Mouse (Mus musculus): ENCODE data around the gene Atp6v0c. TPM values are rescaled to one million over a fixed set of nuclear protein-coding genes. Genes with fewer than 3 reads are reported as not detected.

Atp6v0c gene
- polyA plus RNA-seq, 2 experiments: 236 to 326 TPM

- H3K9me3 ChIP-seq (ENCODE audit: control insufficient read depth, low read length): no peaks in the 10 kb centered on the region
- under 1% methylated on average over 64 of the region's 65 CpGs for WGBS (ENCODE audit: insufficient replicate concordance)
- TF ChIP-seq CTCF (IDR thresholded peaks at IDR 0.05; ENCODE audit: low read depth) (no peak), EP300 (IDR thresholded peaks at IDR 0.05; ENCODE audit: low read depth) (no peak)
Measured at GRCm38 (mm10) chr17:24205284-24205888, 35.9 kb upstream of the Atp6v0c start, which contains the start of gene Tbc1d24. TSS of gene Tbc1d24 (minus strand) at chr17:24205562.

GRCm38 (mm10) chr17:24204846-24205245, 35.3 kb upstream of the Atp6v0c start:
- peaks cover 81 to 82% of the 10 kb centered on the region in 2 experiments for H3K4me1 ChIP-seq (replicated peaks; ENCODE audit: control insufficient read depth in 2 of 2, insufficient read depth in 2 of 2, low read length in 1 of 2)
- peak overlapping the region; percentile 83 for H3K9ac ChIP-seq (replicated peaks)
- peak overlapping the region; percentile 67 to 70 for H3K4me3 ChIP-seq (ENCODE audit: insufficient read depth in 1 of 2, low read depth in 2 of 2, low read length in 2 of 2)
- 4% methylated on average over 7 of the region's 7 CpGs for WGBS (ENCODE audit: insufficient replicate concordance)
- no peaks in the 10 kb centered on the region for H3K27me3 ChIP-seq (ENCODE audit: control insufficient read depth, insufficient read depth, low read length)
- H3K27ac ChIP-seq: peak overlapping the region; percentile 92
- H3K4me2 ChIP-seq (ENCODE audit: low read depth): peak overlapping the region; percentile 97
- no peak for TF ChIP-seq EP300 (IDR thresholded peaks at IDR 0.05; ENCODE audit: low read depth)
- TF ChIP-seq CTCF (IDR thresholded peaks at IDR 0.05; ENCODE audit: low read depth): no peak
- no peaks in the 10 kb centered on the region for H3K9me3 ChIP-seq (ENCODE audit: control insufficient read depth, low read length)
- no peak for DNase-seq (ENCODE audit: low read depth in 3 of 3, low spot score in 3 of 3)
- H3K36me3 ChIP-seq (replicated peaks; ENCODE audit: control insufficient read depth, insufficient read depth, low read depth): no peaks in the 10 kb centered on the region; the same call in 1 of the 2 replicates
- no peak for ATAC-seq (ENCODE audit: insufficient read depth)

More at GRCm38 (mm10) chr17:24205284-24205888, 35.9 kb upstream of the Atp6v0c start, which contains the start of gene Tbc1d24:
- Histone ChIP-seq H3K36me3 (replicated peaks; ENCODE audit: control insufficient read depth, insufficient read depth, low read depth) (no peaks in the 10 kb centered on the region; the same call in 1 of the 2 replicates), H3K27ac (peak within 1 kb of the TSS; percentile 92), H3K27me3 (ENCODE audit: control insufficient read depth, insufficient read depth, low read length) (no peaks in the 10 kb centered on the region), H3K9ac (replicated peaks) (peak within 1 kb of the TSS; percentile 83), H3K4me3 (ENCODE audit: insufficient read depth in 1 of 2, low read depth in 2 of 2, low read length in 2 of 2) (peak within 1 kb of the TSS; percentile 67 to 70), H3K4me2 (ENCODE audit: low read depth) (peak within 1 kb of the TSS; percentile 97), H3K4me1 (replicated peaks; ENCODE audit: control insufficient read depth in 2 of 2, insufficient read depth in 2 of 2, low read length in 1 of 2) (peaks cover 81 to 82% of the 10 kb centered on the region in 2 experiments)
- DNase-seq (ENCODE audit: low read depth in 3 of 3, low spot score in 3 of 3) (peak; percentile 81 to 89 (median 86)), ATAC-seq (ENCODE audit: insufficient read depth) (peak; percentile 53)

GRCm38 (mm10) chr17:24203611-24204534, 34.4 kb upstream of the Atp6v0c start:
- Histone ChIP-seq H3K4me2 (ENCODE audit: low read depth) (peak overlapping the region; percentile 97), H3K27ac (peak overlapping the region; percentile 92), H3K9me3 (ENCODE audit: control insufficient read depth, low read length) (no peaks in the 10 kb centered on the region), H3K36me3 (replicated peaks; ENCODE audit: control insufficient read depth, insufficient read depth, low read depth) (no peaks in the 10 kb centered on the region; the same call in 1 of the 2 replicates), H3K27me3 (ENCODE audit: control insufficient read depth, insufficient read depth, low read length) (no peaks in the 10 kb centered on the region), H3K4me1 (replicated peaks; ENCODE audit: control insufficient read depth in 2 of 2, insufficient read depth in 2 of 2, low read length in 1 of 2) (peaks cover 85 to 86% of the 10 kb centered on the region in 2 experiments), H3K9ac (replicated peaks) (peak overlapping the region; percentile 83), H3K4me3 (ENCODE audit: insufficient read depth in 1 of 2, low read depth in 2 of 2, low read length in 2 of 2) (peak overlapping the region; percentile 67 to 70)
- no peak for ATAC-seq (ENCODE audit: insufficient read depth)
- TF ChIP-seq CTCF (IDR thresholded peaks at IDR 0.05; ENCODE audit: low read depth): no peak
- no peak for TF ChIP-seq EP300 (IDR thresholded peaks at IDR 0.05; ENCODE audit: low read depth)
- DNase-seq (ENCODE audit: low read depth in 3 of 3, low spot score in 3 of 3): no peak
- 32% methylated on average over 3 of the region's 3 CpGs for WGBS (ENCODE audit: insufficient replicate concordance)

GRCm38 (mm10) chr17:24203068-24203467, 33.6 kb upstream of the Atp6v0c start:
- Histone ChIP-seq H3K27me3 (ENCODE audit: control insufficient read depth, insufficient read depth, low read length) (no peaks in the 10 kb centered on the region), H3K4me1 (replicated peaks; ENCODE audit: control insufficient read depth in 2 of 2, insufficient read depth in 2 of 2, low read length in 1 of 2) (peaks cover 86 to 87% of the 10 kb centered on the region in 2 experiments), H3K9me3 (ENCODE audit: control insufficient read depth, low read length) (no peaks in the 10 kb centered on the region), H3K27ac (peak overlapping the region; percentile 92), H3K4me2 (ENCODE audit: low read depth) (peak overlapping the region; percentile 97), H3K4me3 (ENCODE audit: insufficient read depth in 1 of 2, low read depth in 2 of 2, low read length in 2 of 2) (peak overlapping the region; percentile 46 to 67), H3K36me3 (replicated peaks; ENCODE audit: control insufficient read depth, insufficient read depth, low read depth) (no peaks in the 10 kb centered on the region; the same call in 1 of the 2 replicates), H3K9ac (replicated peaks) (peak overlapping the region; percentile 83)
- peak; percentile 77 to 85 (median 80) for DNase-seq (ENCODE audit: low read depth in 3 of 3, low spot score in 3 of 3)
- 10% methylated on average over 4 of the region's 4 CpGs for WGBS (ENCODE audit: insufficient replicate concordance)
- peak; percentile 79 for TF ChIP-seq EP300 (IDR thresholded peaks at IDR 0.05; ENCODE audit: low read depth)
- TF ChIP-seq CTCF (IDR thresholded peaks at IDR 0.05; ENCODE audit: low read depth): no peak
- peak; percentile 70 for ATAC-seq (ENCODE audit: insufficient read depth)

Measured in liver, embryonic 14.5 days (tissue).